Mouse (Mus musculus) CH12.LX (cell line): Measurements from ENCODE around the gene Cox6a1. TPM values are rescaled to one million over a fixed set of nuclear protein-coding genes. Genes with fewer than 3 reads are reported as not detected.

ENCODE experiments used
- DNase-seq: peaks from one replicate; pipeline ENCODE4 v3.0.0-alpha.2; 2013; ENCODE audit errors: extremely low read depth
- H3K27ac ChIP-seq: 2 replicates; pipeline ENCODE4 v1.5.1; 2012; ENCODE audit warnings: low read depth, mild to moderate bottlenecking, control low read depth, moderate library complexity; ENCODE audit not compliant: insufficient read depth
- H3K27me3 ChIP-seq: replicated peaks from 2 replicates; pipeline ENCODE3; 2012; ENCODE audit warnings: inconsistent platforms
- H3K36me3 ChIP-seq, 2 experiments: replicated peaks in 1 of 2; 2 replicates each; pipeline versions ENCODE3 to v1.6.1; 2012; ENCODE audit warnings: inconsistent platforms in 1 of 2, low read length in 1 of 2, mild to moderate bottlenecking in 1 of 2, mixed read lengths in 1 of 2, moderate library complexity in 1 of 2; ENCODE audit not compliant: control insufficient read depth in 1 of 2, insufficient read depth in 1 of 2
- H3K4me1 ChIP-seq, 2 experiments: 2 replicates each; pipeline ENCODE4 v1.6.1; 2012; ENCODE audit warnings: inconsistent platforms in 1 of 2, moderate library complexity in 1 of 2; ENCODE audit not compliant: insufficient read depth in 2 of 2, control insufficient read depth in 1 of 2
- H3K4me2 ChIP-seq: 2 replicates; pipeline ENCODE4 v1.6.1; 2012; ENCODE audit warnings: low read depth, mild to moderate bottlenecking, control low read depth; ENCODE audit not compliant: poor library complexity, insufficient read depth, severe bottlenecking
- H3K4me3 ChIP-seq, 3 experiments: fragments of 150-350 bp in 1 of 3; sonication (generic) in 1 of 3; replicated peaks in 1 of 3; 2 replicates each; pipeline versions ENCODE3 to v1.5.1; 2011 to 2012; ENCODE audit warnings: low read depth in 2 of 3, low read length in 2 of 3, mild to moderate bottlenecking in 2 of 3, moderate library complexity in 2 of 3, control low read depth in 1 of 3, improper control_type of control experiment in 1 of 3, inconsistent platforms in 1 of 3, mixed read lengths in 1 of 3; ENCODE audit not compliant: poor library complexity in 1 of 3
- H3K79me2 ChIP-seq: replicated peaks from 2 replicates; pipeline ENCODE4 v1.6.1; 2012; ENCODE audit warnings: mild to moderate bottlenecking, moderate library complexity; ENCODE audit not compliant: control insufficient read depth, poor library complexity, insufficient read depth, severe bottlenecking; ENCODE audit errors: extremely low read depth
- H3K9ac ChIP-seq: 2 replicates; pipeline ENCODE4 v1.6.1; 2012; ENCODE audit warnings: low read depth, mild to moderate bottlenecking, control low read depth, moderate library complexity; ENCODE audit not compliant: insufficient read depth
- H3K9me3 ChIP-seq: replicated peaks from 2 replicates; pipeline ENCODE3; 2012; ENCODE audit warnings: low read length, inconsistent platforms, mixed read lengths
- CHD1 ChIP-seq: IDR thresholded peaks from 2 replicates; pipeline ENCODE4 v1.6.1; 2012; ENCODE audit warnings: low read depth, low read length, improper control_type of control experiment, inconsistent platforms
- CTCF ChIP-seq, 2 experiments: IDR thresholded peaks in 1 of 2; conservative IDR thresholded peaks in 1 of 2; 2 replicates each; pipeline ENCODE4 v1.5.1; 2011 to 2012; ENCODE audit warnings: low read depth in 2 of 2, low read length in 2 of 2, improper control_type of control experiment in 1 of 2, inconsistent platforms in 1 of 2, mild to moderate bottlenecking in 1 of 2, moderate library complexity in 1 of 2
- EP300 ChIP-seq: IDR thresholded peaks from 2 replicates; pipeline ENCODE4 v1.6.1; 2011; ENCODE audit warnings: low read length, improper control_type of control experiment
- HCFC1 ChIP-seq: IDR thresholded peaks from 2 replicates; pipeline ENCODE4 v1.6.1; 2012; ENCODE audit warnings: low read depth, mild to moderate bottlenecking, inconsistent platforms, low read length, improper control_type of control experiment
- JUN ChIP-seq: IDR thresholded peaks from 2 replicates; pipeline ENCODE4 v1.6.1; 2011; ENCODE audit warnings: low read depth, mild to moderate bottlenecking, low read length, improper control_type of control experiment, moderate library complexity; ENCODE audit not compliant: insufficient read depth
- JUND ChIP-seq: conservative IDR thresholded peaks from 2 replicates; pipeline ENCODE4 v1.6.1; 2011; ENCODE audit warnings: low read depth, low read length, improper control_type of control experiment
- MAZ ChIP-seq: IDR thresholded peaks from 2 replicates; pipeline ENCODE4 v1.6.1; 2012; ENCODE audit warnings: low read depth, mild to moderate bottlenecking, inconsistent platforms, low read length, improper control_type of control experiment, moderate library complexity
- MYC ChIP-seq: IDR thresholded peaks from 2 replicates; pipeline ENCODE4 v1.6.1; 2011; ENCODE audit warnings: low read depth, mild to moderate bottlenecking, improper control_type of control experiment, low read length
- PAX5 ChIP-seq: IDR thresholded peaks from 2 replicates; pipeline ENCODE4 v1.6.1; 2012; ENCODE audit warnings: low read length, inconsistent platforms, mixed read lengths
- POLR2AphosphoS2 ChIP-seq: IDR thresholded peaks from 2 replicates; pipeline ENCODE4 v1.6.1; 2011; ENCODE audit warnings: low read depth, low read length, improper control_type of control experiment
- SIN3A ChIP-seq: IDR thresholded peaks from 2 replicates; pipeline ENCODE4 v1.6.1; 2012; ENCODE audit warnings: low read length, improper control_type of control experiment, inconsistent platforms
- USF2 ChIP-seq: conservative IDR thresholded peaks from 2 replicates; pipeline ENCODE4 v1.6.1; 2011; ENCODE audit warnings: low read depth, low read length, improper control_type of control experiment
- ZC3H11A ChIP-seq: IDR thresholded peaks from 2 replicates; pipeline ENCODE4 v1.6.1; 2012; ENCODE audit warnings: low read depth, mild to moderate bottlenecking, inconsistent platforms, low read length, improper control_type of control experiment
- ZKSCAN1 ChIP-seq: IDR thresholded peaks from 2 replicates; pipeline ENCODE4 v1.6.1; 2012; ENCODE audit warnings: low read depth, inconsistent platforms, low read length, improper control_type of control experiment, borderline replicate concordance
- ZMIZ1 ChIP-seq: IDR thresholded peaks from 2 replicates; pipeline ENCODE4 v1.6.1; 2012; ENCODE audit warnings: low read depth, mild to moderate bottlenecking, inconsistent platforms, low read length, improper control_type of control experiment
- ZNF384 ChIP-seq: IDR thresholded peaks from 2 replicates; pipeline ENCODE4 v1.6.1; 2012; ENCODE audit warnings: low read depth, low read length, improper control_type of control experiment, inconsistent platforms
- dilution Hi-C: fragments of 300-500 bp; cut with MboI; formaldehyde crosslinking; loops from 2 replicates; pipeline ENCODE4 v1.14.3; 2020; ENCODE audit warnings: low sequenced_read_pairs; ENCODE audit not compliant: extremely low pct_unique_long_range_greater_than_20kb, extremely low pct_ligation_motif_present
- in situ Hi-C: fragments of 300-500 bp; cut with MboI; formaldehyde crosslinking; loops from 3 replicates; pipeline ENCODE4 v1.14.3; 2019; ENCODE audit warnings: low sequenced_read_pairs, low pct_ligation_motif_present, low pct_unique_long_range_greater_than_20kb, mixed read lengths
- polyA plus RNA-seq: library from polyadenylated mRNA; unstranded; fragments of >175 nt; gene quantifications from 2 replicates; pipeline ENCODE4 v1.2.1, GENCODE M21; 2012; ENCODE audit warnings: low read depth; ENCODE audit not compliant: insufficient read length
- total RNA-seq, 2 experiments: library from RNA; depleted of rRNA; stranded (reverse); fragments of 300-350 nt in 1 of 2; fragments of >200 nt in 1 of 2; gene quantifications; 2 replicates each; pipeline ENCODE4 v1.2.3; 2012 to 2014

Gene Cox6a1
- total and polyA plus RNA-seq, 3 experiments = 257 to 673 (median 612) TPM

DNA sequence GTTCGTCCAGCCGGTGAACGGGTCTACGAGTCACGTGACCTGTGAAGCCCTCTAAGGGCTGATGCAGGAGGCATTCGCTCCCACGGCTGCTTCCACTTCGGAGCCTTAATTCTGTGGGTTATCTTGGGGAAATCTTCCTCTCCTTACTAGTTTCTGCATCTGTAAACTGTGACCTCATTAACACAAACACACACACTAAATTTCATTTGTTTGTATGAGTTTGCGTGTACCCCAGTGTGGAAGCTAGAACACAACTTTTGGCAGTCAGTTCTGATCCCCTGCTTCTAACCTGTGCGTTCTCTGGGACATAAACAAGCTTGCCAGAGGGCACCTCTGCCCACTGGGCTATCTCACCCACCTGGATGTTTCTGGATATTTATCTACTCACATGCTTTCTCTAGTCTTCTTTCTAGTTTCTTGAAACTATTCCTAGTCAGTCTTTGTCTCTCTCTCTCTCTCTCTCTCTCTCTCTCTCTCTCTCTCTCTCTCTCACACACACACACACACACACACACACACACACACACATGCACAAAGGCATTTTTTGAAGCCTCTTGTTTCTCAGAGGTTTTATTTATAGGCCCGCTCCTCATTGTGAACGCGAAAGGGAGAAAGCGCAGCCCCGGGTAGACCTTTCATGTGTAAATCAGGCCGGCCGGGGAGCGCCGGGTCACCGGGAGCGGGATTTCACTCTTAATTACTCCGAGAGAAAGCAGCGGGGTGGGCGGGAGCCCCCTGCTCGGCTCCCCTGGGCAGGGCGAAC is 24.8 kb upstream of the Cox6a1 start:
- no peak for DNase-seq
- H3K9ac ChIP-seq = no peak overlapping the region
- TF ChIP-seq MYC (no peak), PAX5 (no peak), JUND (no peak), ZKSCAN1 (no peak), ZC3H11A (no peak), POLR2AphosphoS2 (no peak), USF2 (no peak), MAZ (no peak), CHD1 (no peak), SIN3A (no peak), ZNF384 (no peak), EP300 (no peak)
- H3K36me3 ChIP-seq = peaks cover 5 to 57% of the 10 kb centered on the region in 2 experiments
- peaks cover 2% of the 10 kb centered on the region for H3K9me3 ChIP-seq
- in situ Hi-C loops = no loop called here
- dilution Hi-C loops = no loop called here
- no peaks in the 10 kb centered on the region for H3K27me3 ChIP-seq
- H3K4me1 ChIP-seq = no peaks in the 10 kb centered on the region
- H3K27ac ChIP-seq = no peak overlapping the region
- no peak overlapping the region for H3K4me3 ChIP-seq
- H3K4me2 ChIP-seq = no peak overlapping the region
- H3K79me2 ChIP-seq = no peaks in the 10 kb centered on the region

DNA sequence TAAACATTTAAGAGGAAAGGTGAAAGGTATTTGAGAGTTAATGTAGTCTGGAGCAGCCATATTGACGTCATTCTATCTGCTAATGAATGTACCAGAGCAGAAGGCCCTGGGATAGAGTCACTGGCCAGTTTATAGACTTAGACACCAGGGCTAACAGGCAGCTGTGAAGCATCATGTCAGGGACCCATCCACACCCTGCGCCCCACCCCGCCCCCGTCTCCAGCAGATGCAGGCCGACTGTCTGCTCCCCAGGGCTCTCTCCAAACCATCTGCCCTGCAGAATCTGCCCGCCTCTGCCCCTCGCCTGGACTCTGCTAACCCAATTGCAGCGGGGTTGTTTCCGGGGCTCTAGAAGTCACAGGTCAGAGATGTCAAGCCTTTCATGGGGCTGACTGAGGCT is 23.0 kb upstream of the Cox6a1 start:
- peaks cover 8 to 70% of the 10 kb centered on the region in 2 experiments for H3K36me3 ChIP-seq
- no peak overlapping the region for H3K27ac ChIP-seq
- no peak overlapping the region for H3K4me2 ChIP-seq
- no peak for DNase-seq
- H3K9me3 ChIP-seq = peaks cover 2% of the 10 kb centered on the region
- no peaks in the 10 kb centered on the region for H3K27me3 ChIP-seq
- H3K79me2 ChIP-seq = no peaks in the 10 kb centered on the region
- TF ChIP-seq JUN (no peak), HCFC1 (no peak), CTCF (conservative IDR thresholded peaks at IDR 0.05 in 1 of 2, IDR thresholded peaks at IDR 0.05 in 1 of 2; ENCODE audit: low read depth in 2 of 2, low read length in 2 of 2) (no peak), EP300 (no peak), ZMIZ1 (no peak)
- no peak overlapping the region for H3K4me3 ChIP-seq
- dilution Hi-C loops (no loop called here), in situ Hi-C loops (no loop called here)
- no peak overlapping the region for H3K9ac ChIP-seq
- no peaks in the 10 kb centered on the region for H3K4me1 ChIP-seq
